Mouse (Mus musculus): ENCODE measurements around the gene Tbpl2. TPM values are rescaled to one million over a fixed set of nuclear protein-coding genes. Genes with fewer than 3 reads are reported as not detected.

Tbpl2 gene
- polyA plus RNA-seq, 1 experiment from 2014 or later = not detected

GRCm38 (mm10) chr2:24048480-24049097 is 47.8 kb downstream of the Tbpl2 start:
- peak overlapping the region; percentile 68 for H3K9ac ChIP-seq (ENCODE audit: low read length)
- no peaks in the 10 kb centered on the region for H3K9me3 ChIP-seq (ENCODE audit: control insufficient read depth, low read length)
- peak overlapping the region; percentile 68 for H3K4me2 ChIP-seq (ENCODE audit: low read length)
- H3K4me3 ChIP-seq (ENCODE audit: control insufficient read depth in 1 of 2, insufficient read depth in 1 of 2, low read depth in 1 of 2, low read length in 2 of 2) = peak overlapping the region; percentile 27 to 47
- no peak for ATAC-seq (ENCODE audit: insufficient number of reproducible peaks, insufficient read depth, low FRiP score, low read depth)
- peak overlapping the region in 1 of 2 experiments; percentile 25; a peak in 1 of 4 replicates for H3K27ac ChIP-seq (replicated peaks in 1 of 2; ENCODE audit: control insufficient read depth in 1 of 2, insufficient read depth in 1 of 2, low read depth in 2 of 2, low read length in 2 of 2)
- no peaks in the 10 kb centered on the region for H3K27me3 ChIP-seq (ENCODE audit: control insufficient read depth, insufficient read depth, low read length)
- no peaks in the 10 kb centered on the region for H3K4me1 ChIP-seq (ENCODE audit: control insufficient read depth in 2 of 2, insufficient read depth in 2 of 2, low read length in 2 of 2)
- no peaks in the 10 kb centered on the region for H3K36me3 ChIP-seq (ENCODE audit: control insufficient read depth, insufficient read depth, low read length)
- WGBS = 18% methylated on average over 16 of the region's 16 CpGs

DNA sequence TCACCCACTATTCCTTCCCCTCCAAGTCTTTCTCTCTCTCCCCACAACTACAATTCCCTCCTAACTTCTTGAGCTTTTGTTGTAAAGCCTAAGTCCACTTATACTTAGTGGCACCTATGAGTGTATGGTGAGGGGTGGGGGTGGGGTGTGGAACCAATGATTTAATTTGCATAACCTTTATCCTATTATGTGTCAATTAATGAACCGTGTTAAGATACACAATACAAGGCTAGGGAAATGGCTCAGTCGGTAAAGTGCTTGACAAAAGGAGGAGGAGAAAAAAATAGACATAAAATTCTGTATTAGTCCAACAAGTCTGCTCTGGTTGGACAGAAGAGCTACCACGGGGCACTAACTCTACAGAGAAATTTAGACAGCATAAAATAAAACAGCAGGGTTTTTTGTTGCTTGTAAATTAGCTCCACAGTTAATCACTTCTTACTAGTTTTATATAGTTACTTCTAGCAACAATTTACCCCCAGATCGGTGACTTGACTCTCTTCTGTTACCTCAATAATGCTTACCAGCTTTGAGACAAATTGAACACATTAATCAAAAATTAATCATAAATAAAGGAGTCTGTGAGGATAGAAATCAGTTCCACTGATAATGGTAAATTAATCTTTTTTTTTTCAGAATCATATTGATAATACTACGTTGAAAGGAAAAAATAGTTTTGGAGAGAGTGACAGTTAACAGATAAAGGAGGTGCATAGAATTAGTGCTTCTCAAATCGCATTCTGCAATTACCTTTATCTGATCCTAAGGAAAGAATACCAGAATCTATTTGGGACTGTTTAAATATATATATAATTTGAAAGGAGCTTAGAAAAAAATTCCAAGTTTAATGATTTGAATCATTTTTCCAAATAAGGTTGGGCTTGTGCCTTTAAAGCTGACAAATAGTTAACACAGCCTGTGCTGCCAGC is 48.6 kb downstream of the Tbpl2 start:
- ATAC-seq (ENCODE audit: insufficient number of reproducible peaks, insufficient read depth, low FRiP score, low read depth) = no peak

DNA sequence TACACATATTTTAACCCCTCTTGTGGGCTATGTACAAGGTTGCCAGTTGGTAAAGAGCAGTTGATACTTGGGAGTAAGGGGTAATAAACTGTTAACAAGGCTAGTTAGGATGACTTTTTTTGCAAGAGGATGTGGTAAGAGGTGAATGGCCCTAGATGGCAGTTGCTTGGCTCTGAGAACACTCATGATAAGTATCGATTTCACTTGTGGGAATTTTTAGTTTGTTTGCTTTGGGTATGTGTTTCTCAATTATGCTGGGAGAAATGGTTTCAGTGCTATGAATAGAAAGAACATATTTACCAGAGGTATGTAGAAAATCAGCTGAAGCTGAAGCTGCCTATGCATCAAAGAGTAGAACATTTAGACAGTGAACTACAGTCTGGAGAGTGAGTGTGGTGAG is 53.5 kb downstream of the Tbpl2 start:
- H3K4me2 ChIP-seq (ENCODE audit: low read length) = no peak overlapping the region
- H3K27me3 ChIP-seq (ENCODE audit: control insufficient read depth, insufficient read depth, low read length) = no peaks in the 10 kb centered on the region
- no peak overlapping the region for H3K9ac ChIP-seq (ENCODE audit: low read length)
- no peak overlapping the region for H3K4me3 ChIP-seq (ENCODE audit: control insufficient read depth in 1 of 2, insufficient read depth in 1 of 2, low read depth in 1 of 2, low read length in 2 of 2)
- no peak for ATAC-seq (ENCODE audit: insufficient number of reproducible peaks, insufficient read depth, low FRiP score, low read depth)
- no peaks in the 10 kb centered on the region for H3K36me3 ChIP-seq (ENCODE audit: control insufficient read depth, insufficient read depth, low read length)
- no peaks in the 10 kb centered on the region for H3K4me1 ChIP-seq (ENCODE audit: control insufficient read depth in 2 of 2, insufficient read depth in 2 of 2, low read length in 2 of 2)
- no peaks in the 10 kb centered on the region for H3K9me3 ChIP-seq (ENCODE audit: control insufficient read depth, low read length)
- no peak overlapping the region for H3K27ac ChIP-seq (replicated peaks in 1 of 2; ENCODE audit: control insufficient read depth in 1 of 2, insufficient read depth in 1 of 2, low read depth in 2 of 2, low read length in 2 of 2)
- whole genome bisulfite sequencing = 73% methylated on average over 1 of the region's 1 CpGs

More for the DNA sequence above, 48.6 kb downstream of the Tbpl2 start:
- Histone ChIP-seq H3K9me3 (ENCODE audit: control insufficient read depth, low read length) (no peaks in the 10 kb centered on the region), H3K9ac (ENCODE audit: low read length) (peak overlapping the region; percentile 68), H3K27me3 (ENCODE audit: control insufficient read depth, insufficient read depth, low read length) (no peaks in the 10 kb centered on the region), H3K4me1 (ENCODE audit: control insufficient read depth in 2 of 2, insufficient read depth in 2 of 2, low read length in 2 of 2) (no peaks in the 10 kb centered on the region), H3K4me2 (ENCODE audit: low read length) (peak overlapping the region; percentile 68), H3K27ac (replicated peaks in 1 of 2; ENCODE audit: control insufficient read depth in 1 of 2, insufficient read depth in 1 of 2, low read depth in 2 of 2, low read length in 2 of 2) (peak overlapping the region in 1 of 2 experiments; percentile 25; a peak in 1 of 4 replicates), H3K4me3 (ENCODE audit: control insufficient read depth in 1 of 2, insufficient read depth in 1 of 2, low read depth in 1 of 2, low read length in 2 of 2) (peak overlapping the region; percentile 27 to 47), H3K36me3 (ENCODE audit: control insufficient read depth, insufficient read depth, low read length) (no peaks in the 10 kb centered on the region)
- WGBS = 65% methylated on average over 6 of the region's 6 CpGs

DNA sequence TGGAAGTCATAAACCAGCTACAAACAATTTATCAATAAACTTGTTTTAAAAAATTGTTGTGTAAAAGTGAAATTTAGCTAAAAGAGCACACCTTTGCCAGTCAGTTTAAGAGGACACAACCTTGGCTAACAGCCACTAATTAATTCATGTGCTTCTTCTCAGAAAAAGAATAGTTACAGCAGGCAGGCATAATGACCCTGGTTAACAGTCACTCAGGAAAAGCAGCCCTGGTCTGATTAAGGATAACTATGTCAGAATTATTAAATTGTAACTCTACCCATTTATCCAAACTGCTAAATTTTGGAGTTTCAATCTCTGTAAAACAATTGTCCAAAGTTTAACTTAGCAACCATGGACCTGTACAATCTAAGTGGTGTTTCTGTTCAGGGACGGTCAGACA is 55.9 kb downstream of the Tbpl2 start:
- H3K4me1 ChIP-seq (ENCODE audit: control insufficient read depth in 2 of 2, insufficient read depth in 2 of 2, low read length in 2 of 2) = no peaks in the 10 kb centered on the region
- WGBS = 81% methylated on average over 1 of the region's 1 CpGs
- H3K27me3 ChIP-seq (ENCODE audit: control insufficient read depth, insufficient read depth, low read length) = no peaks in the 10 kb centered on the region
- no peak overlapping the region for H3K4me3 ChIP-seq (ENCODE audit: control insufficient read depth in 1 of 2, insufficient read depth in 1 of 2, low read depth in 1 of 2, low read length in 2 of 2)
- no peaks in the 10 kb centered on the region for H3K9me3 ChIP-seq (ENCODE audit: control insufficient read depth, low read length)
- H3K4me2 ChIP-seq (ENCODE audit: low read length) = no peak overlapping the region
- no peak for ATAC-seq (ENCODE audit: insufficient number of reproducible peaks, insufficient read depth, low FRiP score, low read depth)
- no peak overlapping the region for H3K27ac ChIP-seq (replicated peaks in 1 of 2; ENCODE audit: control insufficient read depth in 1 of 2, insufficient read depth in 1 of 2, low read depth in 2 of 2, low read length in 2 of 2)
- no peaks in the 10 kb centered on the region for H3K36me3 ChIP-seq (ENCODE audit: control insufficient read depth, insufficient read depth, low read length)
- no peak overlapping the region for H3K9ac ChIP-seq (ENCODE audit: low read length)

Other genes starting within 250 kb of the Tbpl2 start
- gene Hnmt, start 47.2 kb downstream of the Tbpl2 start, polyA plus RNA-seq (2014; fragmentation: Nextera tagmentation; extraction: Ambion mirVana) = 4.3 and 6.0 TPM in 2 replicates
- gene Il1f8, start 56.6 kb upstream of the Tbpl2 start, polyA plus RNA-seq (2014; fragmentation: Nextera tagmentation; extraction: Ambion mirVana) = not detected in 2 replicates
- not detected in 2 replicates for gene Il1f9, start 89.9 kb upstream of the Tbpl2 start, polyA plus RNA-seq (2014; fragmentation: Nextera tagmentation; extraction: Ambion mirVana)
- gene Il1f6, start 118.8 kb upstream of the Tbpl2 start, polyA plus RNA-seq (2014; fragmentation: Nextera tagmentation; extraction: Ambion mirVana) = not detected in 2 replicates
- gene Il1f5, start 180.4 kb upstream of the Tbpl2 start, polyA plus RNA-seq (2014; fragmentation: Nextera tagmentation; extraction: Ambion mirVana) = not detected in 2 replicates
- gene Il1f10, start 194.6 kb upstream of the Tbpl2 start, polyA plus RNA-seq (2014; fragmentation: Nextera tagmentation; extraction: Ambion mirVana) = not detected in 2 replicates
- gene Il1rn, start 240.3 kb upstream of the Tbpl2 start, polyA plus RNA-seq (2014; fragmentation: Nextera tagmentation; extraction: Ambion mirVana) = 0.42 and 1.6 TPM in 2 replicates